Mouse (Mus musculus) intestine, embryonic 16.5 days (tissue): ENCODE results near the gene Grin2d. TPM values are rescaled to one million over a fixed set of nuclear protein-coding genes. Genes with fewer than 3 reads are reported as not detected.

Experiments used
- ATAC-seq: fragments of 200-750 bp; cut with Nextera tagmentation; 2 replicates; pipeline ENCODE4 v1.8.0; 2017; ENCODE audit warnings: moderate TSS enrichment, moderate library complexity
- H3K27ac ChIP-seq: fragments of 300-500 bp; sonication (generic); 2 replicates; pipeline ENCODE4 v1.5.1; 2014; ENCODE audit warnings: mild to moderate bottlenecking, low read length
- H3K27me3 ChIP-seq: fragments of 300-500 bp; sonication (generic); replicated peaks from 2 replicates; pipeline ENCODE4 v1.6.1; 2014; ENCODE audit warnings: low read length, control low read depth, mixed read lengths; ENCODE audit not compliant: control insufficient read depth, insufficient read depth
- H3K36me3 ChIP-seq: fragments of 300-500 bp; sonication (generic); 2 replicates; pipeline ENCODE4 v1.6.1; 2014; ENCODE audit warnings: low read length, control low read depth; ENCODE audit not compliant: control insufficient read depth, insufficient read depth
- H3K4me1 ChIP-seq: fragments of 300-500 bp; sonication (generic); 2 replicates; pipeline ENCODE4 v1.6.1; 2014; ENCODE audit warnings: low read length, control low read depth, mixed read lengths; ENCODE audit not compliant: control insufficient read depth, insufficient read depth
- H3K4me2 ChIP-seq: fragments of 300-500 bp; sonication (generic); 2 replicates; pipeline ENCODE4 v1.6.1; 2014; ENCODE audit warnings: low read depth, low read length, control low read depth
- H3K4me3 ChIP-seq: fragments of 300-500 bp; sonication (generic); 2 replicates; pipeline ENCODE4 v1.5.1; 2014; ENCODE audit warnings: mild to moderate bottlenecking, low read length
- H3K9ac ChIP-seq: fragments of 300-500 bp; sonication (generic); 2 replicates; pipeline ENCODE4 v1.6.1; 2014; ENCODE audit warnings: low read depth, low read length
- H3K9me3 ChIP-seq: fragments of 300-500 bp; sonication (generic); 2 replicates; pipeline ENCODE4 v1.6.1; 2016; ENCODE audit warnings: low read length, control low read depth; ENCODE audit not compliant: control insufficient read depth
- WGBS: fragments of 180-500 bp; shearing (Covaris S2); extraction: QIAGEN DNeasy Blood & Tissue Kit; methylation state at CpG from one replicate; pipeline ENCODE4 v1.1.7; 2014; 5-methylcytosine and 5-hydroxymethylcytosine counted together
- polyA plus RNA-seq: library from polyadenylated mRNA; unstranded; fragments of >200 nt; fragmentation: Nextera tagmentation; extraction: Ambion mirVana; gene quantifications from 2 replicates; pipeline ENCODE4 v1.2.1, GENCODE M21; 2015

Gene Grin2d
- polyA plus RNA-seq, 1 experiment from 2014 or later, result 0.31 TPM

GRCm38 (mm10) chr7:45919083-45919671 is 41.0 kb upstream of the Grin2d start:
- no peak overlapping the region for H3K4me3 ChIP-seq
- no peak overlapping the region for H3K4me2 ChIP-seq
- H3K4me1 ChIP-seq, result peaks cover 56% of the 10 kb centered on the region
- H3K27me3 ChIP-seq, result no peaks in the 10 kb centered on the region
- ATAC-seq, result no peak
- H3K9me3 ChIP-seq, result no peaks in the 10 kb centered on the region
- H3K36me3 ChIP-seq, result no peaks in the 10 kb centered on the region
- WGBS, result 74% methylated on average over 14 of the region's 14 CpGs
- H3K27ac ChIP-seq, result no peak overlapping the region
- H3K9ac ChIP-seq, result no peak overlapping the region

DNA sequence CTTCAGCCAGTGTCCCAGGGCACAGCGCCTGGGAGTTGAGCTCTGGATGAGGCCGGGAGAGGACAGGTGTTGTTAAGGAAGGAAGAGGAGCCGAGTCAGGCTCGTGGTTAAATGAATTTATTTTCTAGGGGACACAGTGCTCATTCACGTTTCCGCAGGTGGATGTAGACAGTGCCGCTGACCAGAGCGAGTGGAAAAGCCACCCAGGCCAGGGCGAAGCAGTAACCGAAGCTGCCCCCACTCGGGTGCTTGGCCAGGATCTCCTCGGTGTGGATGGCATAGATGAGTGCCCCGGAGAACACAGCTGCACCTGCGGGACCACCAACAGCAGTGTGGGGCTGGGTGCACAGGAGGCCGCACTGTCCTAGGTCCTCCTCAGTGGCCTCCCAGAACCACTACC is 39.7 kb upstream of the Grin2d start:
- H3K9ac ChIP-seq, result peak overlapping the region; percentile 35; the same call in 1 of the 2 replicates
- no peak for ATAC-seq
- peak overlapping the region; percentile 73 for H3K27ac ChIP-seq
- 83% methylated on average over 15 of the region's 15 CpGs for WGBS
- H3K9me3 ChIP-seq, result no peaks in the 10 kb centered on the region
- no peak overlapping the region for H3K4me3 ChIP-seq
- H3K36me3 ChIP-seq, result 0 out of 2 replicates have a peak, but pooled peaks cover 2% of the 10 kb centered on the region
- no peaks in the 10 kb centered on the region for H3K27me3 ChIP-seq
- H3K4me2 ChIP-seq, result no peak overlapping the region
- H3K4me1 ChIP-seq, result peaks cover 56% of the 10 kb centered on the region

GRCm38 (mm10) chr7:45917004-45917704 is 39.0 kb upstream of the Grin2d start:
- 0 out of 2 replicates have a peak, but pooled peaks cover 2% of the 10 kb centered on the region for H3K36me3 ChIP-seq
- peaks cover 49% of the 10 kb centered on the region for H3K4me1 ChIP-seq
- H3K27ac ChIP-seq, result peak overlapping the region; percentile 73
- H3K4me3 ChIP-seq, result peak overlapping the region; percentile 40
- 17% methylated on average over 13 of the region's 13 CpGs for WGBS
- ATAC-seq, result peak; percentile 10; the same call in 1 of the 2 replicates
- peak overlapping the region; percentile 35 for H3K9ac ChIP-seq
- peak overlapping the region; percentile 58 for H3K4me2 ChIP-seq
- no peaks in the 10 kb centered on the region for H3K9me3 ChIP-seq
- H3K27me3 ChIP-seq, result no peaks in the 10 kb centered on the region

GRCm38 (mm10) chr7:45916056-45917003 is 38.2 kb upstream of the Grin2d start:
- Histone ChIP-seq H3K36me3 (0 out of 2 replicates have a peak, but pooled peaks cover 2% of the 10 kb centered on the region), H3K9ac (peak overlapping the region; percentile 64), H3K9me3 (no peaks in the 10 kb centered on the region), H3K4me2 (peak overlapping the region; percentile 58), H3K4me1 (peaks cover 42% of the 10 kb centered on the region), H3K4me3 (peak overlapping the region; percentile 40), H3K27me3 (no peaks in the 10 kb centered on the region), H3K27ac (peak overlapping the region; percentile 81)
- peak; percentile 85 for ATAC-seq
- WGBS, result 41% methylated on average over 26 of the region's 26 CpGs

- no peak overlapping the region for H3K4me2 ChIP-seq
- H3K4me3 ChIP-seq, result no peak overlapping the region
- H3K4me1 ChIP-seq, result peaks cover 34% of the 10 kb centered on the region
- WGBS, result 93% methylated on average over 5 of the region's 5 CpGs
- H3K36me3 ChIP-seq, result peaks cover 4% of the 10 kb centered on the region
- no peak for ATAC-seq
- no peaks in the 10 kb centered on the region for H3K27me3 ChIP-seq
- H3K9ac ChIP-seq, result 0 out of 2 replicates have a peak overlapping the region, but pooled peaks have one; percentile 19
- H3K27ac ChIP-seq, result no peak overlapping the region; the same call in 1 of the 2 replicates
- no peaks in the 10 kb centered on the region for H3K9me3 ChIP-seq
Observed at GRCm38 (mm10) chr7:45915011-45915410, 36.8 kb upstream of the Grin2d start.

DNA sequence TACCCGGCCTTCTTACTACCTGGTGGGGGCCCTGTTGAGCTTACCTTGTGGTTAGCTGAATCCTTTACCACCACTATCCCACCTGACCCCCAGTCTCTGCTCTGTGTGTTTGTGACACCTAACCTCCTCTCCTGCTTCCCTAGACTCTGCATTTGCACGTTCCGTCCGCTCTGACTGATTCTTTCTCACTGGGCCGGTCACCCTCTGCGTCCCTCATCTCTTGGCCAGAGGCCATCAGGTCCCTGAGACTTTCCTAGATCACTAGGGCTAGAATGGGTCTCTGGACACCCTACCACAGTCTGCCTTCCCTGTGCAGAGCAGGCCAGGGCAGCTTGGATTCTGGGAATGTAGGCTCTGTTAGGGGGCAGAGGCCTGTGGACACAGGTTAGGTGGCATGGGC is 35.9 kb upstream of the Grin2d start:
- no peak overlapping the region for H3K4me2 ChIP-seq
- H3K27ac ChIP-seq, result no peak overlapping the region
- no peaks in the 10 kb centered on the region for H3K9me3 ChIP-seq
- no peaks in the 10 kb centered on the region for H3K27me3 ChIP-seq
- WGBS, result 86% methylated on average over 6 of the region's 6 CpGs
- H3K36me3 ChIP-seq, result peaks cover 13% of the 10 kb centered on the region
- peaks cover 25% of the 10 kb centered on the region for H3K4me1 ChIP-seq
- H3K9ac ChIP-seq, result 0 out of 2 replicates have a peak overlapping the region, but pooled peaks have one; percentile 19
- H3K4me3 ChIP-seq, result no peak overlapping the region
- no peak for ATAC-seq

GRCm38 (mm10) chr7:45909145-45909544 is 31.0 kb upstream of the Grin2d start:
- Histone ChIP-seq H3K4me1 (no peaks in the 10 kb centered on the region), H3K27ac (no peak overlapping the region), H3K9me3 (no peaks in the 10 kb centered on the region), H3K9ac (no peak overlapping the region), H3K27me3 (no peaks in the 10 kb centered on the region), H3K4me2 (no peak overlapping the region), H3K4me3 (no peak overlapping the region), H3K36me3 (peaks cover 13% of the 10 kb centered on the region)
- ATAC-seq, result no peak
- WGBS, result 89% methylated on average over 16 of the region's 16 CpGs

- Histone ChIP-seq H3K27ac (no peak overlapping the region), H3K9ac (no peak overlapping the region)
- ATAC-seq, result no peak
Observed at GRCm38 (mm10) chr7:45908384-45908783, 30.2 kb upstream of the Grin2d start.

GRCm38 (mm10) chr7:45906622-45907021 is 28.4 kb upstream of the Grin2d start:
- WGBS, result 92% methylated on average over 9 of the region's 9 CpGs

More at GRCm38 (mm10) chr7:45908384-45908783, 30.2 kb upstream of the Grin2d start:
- no peak overlapping the region for H3K4me3 ChIP-seq
- H3K27me3 ChIP-seq, result no peaks in the 10 kb centered on the region
- H3K4me2 ChIP-seq, result no peak overlapping the region
- H3K4me1 ChIP-seq, result no peaks in the 10 kb centered on the region
- H3K9me3 ChIP-seq, result no peaks in the 10 kb centered on the region
- H3K36me3 ChIP-seq, result peaks cover 11% of the 10 kb centered on the region

More at GRCm38 (mm10) chr7:45906622-45907021, 28.4 kb upstream of the Grin2d start:
- Histone ChIP-seq H3K4me1 (no peaks in the 10 kb centered on the region), H3K27ac (no peak overlapping the region), H3K4me3 (no peak overlapping the region), H3K9me3 (no peaks in the 10 kb centered on the region), H3K9ac (no peak overlapping the region), H3K27me3 (no peaks in the 10 kb centered on the region), H3K4me2 (no peak overlapping the region), H3K36me3 (peaks cover 11% of the 10 kb centered on the region)
- ATAC-seq, result no peak
